Mouse (Mus musculus): ENCODE measurements at regions not wholly inside any gene's neighbourhood (a gene's known extent, or its start where the extent isn't known, plus 50 kb on each side); places are given as distances from the start of the nearest gene placed in this dataset.

GRCm38 (mm10) chr8:36396493-36396892 is 596.9 kb upstream of the AI429214 start:
- Histone ChIP-seq H3K4me3 (ENCODE audit: low read depth, low read length) (no peak overlapping the region), H3K4me1 (ENCODE audit: control insufficient read depth, insufficient read depth) (peaks cover 8% of the 10 kb centered on the region; the same call in 1 of the 2 replicates), H3K36me3 (replicated peaks; ENCODE audit: control insufficient read depth, insufficient read depth, low read length) (no peaks in the 10 kb centered on the region), H3K9ac (replicated peaks; ENCODE audit: low read depth, low read length) (no peak overlapping the region), H3K27me3 (ENCODE audit: control insufficient read depth, insufficient read depth, low read length) (no peaks in the 10 kb centered on the region), H3K4me2 (ENCODE audit: low read depth, low read length) (no peak overlapping the region), H3K27ac (ENCODE audit: low read depth) (no peak overlapping the region), H3K9me3 (replicated peaks; ENCODE audit: control insufficient read depth, low read length) (no peaks in the 10 kb centered on the region)
- DNase-seq (ENCODE audit: low spot score) = no peak
- ATAC-seq (ENCODE audit: insufficient read depth, low read depth) = no peak
- WGBS = 83% methylated on average over 1 of the region's 1 CpGs
- no peak for TF ChIP-seq EP300 (IDR thresholded peaks at IDR 0.05; ENCODE audit: low read depth)
- no peak for TF ChIP-seq CTCF (IDR thresholded peaks at IDR 0.05; ENCODE audit: low read depth)

- no peaks in the 10 kb centered on the region for H3K4me1 ChIP-seq (ENCODE audit: control insufficient read depth, insufficient read depth)
- no peak overlapping the region for H3K4me2 ChIP-seq (ENCODE audit: low read depth, low read length)
- no peak for DNase-seq (ENCODE audit: low spot score)
- H3K27ac ChIP-seq (ENCODE audit: low read depth) = no peak overlapping the region
- TF ChIP-seq CTCF (IDR thresholded peaks at IDR 0.05; ENCODE audit: low read depth) (no peak), EP300 (IDR thresholded peaks at IDR 0.05; ENCODE audit: low read depth) (no peak)
- no peak for ATAC-seq (ENCODE audit: insufficient read depth, low read depth)
- no peak overlapping the region for H3K9ac ChIP-seq (replicated peaks; ENCODE audit: low read depth, low read length)
- WGBS = 70% methylated on average over 2 of the region's 2 CpGs
- H3K36me3 ChIP-seq (replicated peaks; ENCODE audit: control insufficient read depth, insufficient read depth, low read length) = no peaks in the 10 kb centered on the region
- H3K9me3 ChIP-seq (replicated peaks; ENCODE audit: control insufficient read depth, low read length) = 0 out of 2 replicates have a peak, but pooled peaks cover 10% of the 10 kb centered on the region
- H3K4me3 ChIP-seq (ENCODE audit: low read depth, low read length) = no peak overlapping the region
- no peaks in the 10 kb centered on the region for H3K27me3 ChIP-seq (ENCODE audit: control insufficient read depth, insufficient read depth, low read length)
Observed at GRCm38 (mm10) chr8:36406706-36407105, 586.7 kb upstream of the AI429214 start.

Data from heart, postnatal 0 days (tissue).